Mouse (Mus musculus) hindlimb bud, embryonic 11.5 days (tissue): Measurements from ENCODE around the gene Thop1.
"Not testable (repeated sequence)": the region's sequence is repeated elsewhere in the genome, so short reads cannot be mapped to it uniquely, and the experiment has no call there.

Experiments
- DNase-seq: peaks from one replicate; pipeline ENCODE4 v3.0.0-alpha.2; 2012; ENCODE audit warnings: low read depth, low spot score; ENCODE audit errors: extremely low spot score

Thop1 gene

GRCm38 (mm10) chr10:81069836-81070235, at the start of gene Thop1:
TSS of gene Thop1 (plus strand) at chr10:81070035.
- DNase-seq: peak; percentile 99

GRCm38 (mm10) chr10:81020207-81020606, 49.6 kb upstream of the Thop1 start:
- DNase-seq: no peak

- no peak for DNase-seq
These were observed 48.2 kb upstream of the Thop1 start for GRCm38 (mm10) chr10:81021547-81022110.

GRCm38 (mm10) chr10:81022744-81023143, 47.1 kb upstream of the Thop1 start:
- no peak for DNase-seq

- DNase-seq: no peak
These were observed 45.4 kb upstream of the Thop1 start for GRCm38 (mm10) chr10:81024346-81024937.

GRCm38 (mm10) chr10:81025047-81025621, 44.7 kb upstream of the Thop1 start:
- no peak for DNase-seq

- no peak for DNase-seq
These were observed 44.1 kb upstream of the Thop1 start, which contains the start of gene Diras1 for GRCm38 (mm10) chr10:81025639-81026275. TSS of gene Diras1 (minus strand) at chr10:81025662.

GRCm38 (mm10) chr10:81026857-81027256, 43.0 kb upstream of the Thop1 start:
- DNase-seq: no peak

GRCm38 (mm10) chr10:81027331-81027730, 42.5 kb upstream of the Thop1 start:
- DNase-seq: no peak

GRCm38 (mm10) chr10:81028219-81028618, 41.6 kb upstream of the Thop1 start:
- no peak for DNase-seq

GRCm38 (mm10) chr10:81029031-81029430, 40.8 kb upstream of the Thop1 start:
- no peak for DNase-seq

- DNase-seq: no peak
These were observed 36.2 kb upstream of the Thop1 start for GRCm38 (mm10) chr10:81033586-81033985.

- DNase-seq: no peak
These were observed 33.6 kb upstream of the Thop1 start for GRCm38 (mm10) chr10:81036251-81036650.

GRCm38 (mm10) chr10:81036988-81037580, 32.8 kb upstream of the Thop1 start, which contains the start of gene Slc39a3:
TSS of gene Slc39a3 (minus strand) at chr10:81037426.
- peak; percentile 100 for DNase-seq

- peak; percentile 44 for DNase-seq
These were observed 28.2 kb upstream of the Thop1 start for GRCm38 (mm10) chr10:81041458-81042175.

GRCm38 (mm10) chr10:81045246-81045645, 24.6 kb upstream of the Thop1 start:
- DNase-seq: not testable (repeated sequence)

GRCm38 (mm10) chr10:81050645-81051044, 19.2 kb upstream of the Thop1 start:
- no peak for DNase-seq

- DNase-seq: no peak
These were observed 18.7 kb upstream of the Thop1 start for GRCm38 (mm10) chr10:81051133-81051532.

GRCm38 (mm10) chr10:81052577-81052976, 17.3 kb upstream of the Thop1 start:
- no peak for DNase-seq

- DNase-seq: no peak
These were observed 14.7 kb upstream of the Thop1 start for GRCm38 (mm10) chr10:81055169-81055568.

- not testable (repeated sequence) for DNase-seq
These were observed 14.0 kb upstream of the Thop1 start for GRCm38 (mm10) chr10:81055802-81056340.
